Mouse (Mus musculus): ENCODE data around the gene Ikzf2.

Gene Ikzf2

DNA sequence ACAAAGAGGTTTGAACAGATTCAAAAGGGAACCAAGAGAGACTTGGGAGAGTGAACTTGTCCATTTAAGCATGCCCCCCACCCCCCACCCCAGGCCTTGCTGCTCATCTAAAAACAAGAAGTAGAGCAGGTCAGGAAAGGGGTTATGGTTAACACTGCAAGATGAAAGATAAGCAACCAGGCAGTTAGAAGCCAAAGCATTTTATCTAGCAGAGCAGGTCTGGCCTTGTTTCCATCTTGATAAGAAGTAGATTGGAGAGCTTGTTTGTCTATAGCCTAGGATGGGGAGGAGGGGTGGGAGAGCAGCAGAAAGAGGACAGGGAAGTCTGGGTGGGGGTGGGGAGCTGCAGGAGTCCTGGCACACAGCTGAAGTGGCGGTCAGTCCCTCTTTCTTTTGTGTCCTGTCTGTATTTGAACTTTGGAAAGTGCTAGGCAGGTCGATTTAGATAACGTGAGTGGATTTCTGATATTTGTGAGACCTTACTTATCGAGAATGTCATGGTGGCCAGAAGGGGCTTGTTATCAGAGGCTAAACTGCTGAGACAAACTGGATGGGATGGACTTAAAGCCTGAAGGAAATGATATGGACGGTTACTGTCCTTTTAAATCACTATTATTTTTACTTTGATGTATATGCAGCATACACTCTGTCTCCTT lies 173.3 kb downstream of the Ikzf2 start:
- DNase-seq (ENCODE audit: low spot score in 2 of 2): no peak

DNA sequence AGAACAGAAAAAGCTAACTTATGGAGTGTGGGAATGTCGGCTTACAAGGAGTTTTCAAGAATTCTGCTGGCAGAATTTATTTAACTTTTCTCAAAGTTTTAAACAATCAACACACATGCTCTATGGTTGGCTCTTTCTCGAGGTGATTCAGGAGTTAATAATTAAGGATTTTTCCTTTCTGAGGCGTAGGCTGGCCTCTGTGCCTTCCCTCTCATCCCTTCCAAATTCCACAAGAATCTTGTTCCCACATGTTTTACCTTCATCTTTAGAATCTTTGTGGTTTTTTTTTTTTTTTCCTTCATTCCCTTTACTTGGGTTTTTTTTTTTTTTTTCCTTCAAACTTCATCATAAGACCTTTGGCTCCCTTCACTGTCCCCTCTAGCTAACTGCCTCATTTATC lies 178.8 kb downstream of the Ikzf2 start:
- DNase-seq (ENCODE audit: low spot score in 2 of 2): no peak

- DNase-seq (ENCODE audit: low spot score in 2 of 2): no peak
Observed at GRCm38 (mm10) chr1:69507513-69507912, 179.5 kb downstream of the Ikzf2 start.

DNA sequence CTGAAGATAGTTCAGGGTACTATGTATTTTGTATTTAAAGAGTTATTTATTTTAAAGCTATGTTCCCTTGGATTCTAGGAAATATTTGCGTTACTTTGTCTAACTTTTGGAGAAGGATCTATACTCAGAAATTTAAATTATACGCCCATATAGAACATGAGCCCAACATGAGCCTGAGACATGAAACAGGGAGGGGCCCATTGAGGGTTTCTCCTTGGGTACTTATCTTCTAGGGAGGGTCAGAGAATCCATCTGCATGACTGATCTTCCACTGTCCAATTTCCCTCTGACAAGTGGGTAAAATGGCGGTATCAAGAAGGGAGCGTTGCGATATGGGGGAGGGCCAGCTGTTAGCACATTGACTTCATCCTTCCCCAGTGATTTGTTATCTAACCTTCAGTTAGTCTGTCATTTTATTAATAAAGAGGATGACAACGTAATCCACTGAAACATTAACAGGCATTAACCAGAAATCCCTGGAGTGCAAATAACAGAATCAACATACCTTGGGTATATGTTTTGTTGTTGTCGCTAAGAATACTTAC lies 180.4 kb downstream of the Ikzf2 start:
- no peak for DNase-seq (ENCODE audit: low spot score in 2 of 2)

- no peak for DNase-seq (ENCODE audit: low spot score in 2 of 2)
Observed at GRCm38 (mm10) chr1:69506011-69506410, 181.0 kb downstream of the Ikzf2 start.

GRCm38 (mm10) chr1:69500388-69500787 lies 186.7 kb downstream of the Ikzf2 start:
- no peak for DNase-seq (ENCODE audit: low spot score in 2 of 2)

DNA sequence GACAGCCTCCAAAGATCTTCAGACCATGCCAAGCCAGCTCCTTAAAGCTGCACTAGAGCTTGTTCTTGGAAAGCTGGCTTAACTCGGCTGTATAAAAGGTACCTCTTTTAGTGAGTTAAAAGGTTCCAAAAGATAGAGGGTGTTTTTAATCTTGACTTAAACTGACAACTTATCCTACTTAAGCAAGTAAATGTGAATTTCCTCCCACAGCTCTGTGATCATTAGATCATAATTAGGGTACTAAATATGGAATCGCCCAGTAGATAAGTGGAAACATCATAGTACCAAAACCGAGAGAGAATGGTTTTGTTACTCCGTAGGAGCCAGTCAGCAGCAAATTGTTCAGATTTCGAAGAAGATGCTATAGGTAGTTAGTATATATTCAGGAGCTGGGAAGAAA lies 187.4 kb downstream of the Ikzf2 start:
- DNase-seq (ENCODE audit: low spot score in 2 of 2): no peak

DNA sequence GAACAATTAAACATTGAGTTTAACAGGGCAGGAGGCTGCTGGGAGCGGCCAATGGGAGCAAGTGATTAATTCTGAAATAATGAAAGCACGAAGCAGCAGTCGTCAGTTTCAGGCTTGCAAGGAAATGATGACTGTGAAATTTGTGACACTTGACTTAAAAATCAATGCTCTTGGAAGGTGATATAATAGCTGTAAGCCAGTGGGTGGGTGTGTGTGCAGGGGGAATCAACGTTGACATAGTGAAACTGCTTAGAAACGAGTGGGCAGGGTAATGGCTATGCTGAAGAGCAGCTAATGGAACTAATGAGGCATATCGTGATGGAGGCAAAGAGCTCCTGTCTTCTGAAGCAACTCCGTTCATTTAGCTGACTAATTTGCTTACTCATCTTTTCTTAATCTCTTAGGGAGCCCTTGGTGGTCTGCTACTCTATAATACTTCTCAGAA lies 188.2 kb downstream of the Ikzf2 start:
- DNase-seq (ENCODE audit: low spot score in 2 of 2): no peak

GRCm38 (mm10) chr1:69496055-69496454 lies 191.0 kb downstream of the Ikzf2 start:
- DNase-seq (ENCODE audit: low spot score in 2 of 2): no peak

DNA sequence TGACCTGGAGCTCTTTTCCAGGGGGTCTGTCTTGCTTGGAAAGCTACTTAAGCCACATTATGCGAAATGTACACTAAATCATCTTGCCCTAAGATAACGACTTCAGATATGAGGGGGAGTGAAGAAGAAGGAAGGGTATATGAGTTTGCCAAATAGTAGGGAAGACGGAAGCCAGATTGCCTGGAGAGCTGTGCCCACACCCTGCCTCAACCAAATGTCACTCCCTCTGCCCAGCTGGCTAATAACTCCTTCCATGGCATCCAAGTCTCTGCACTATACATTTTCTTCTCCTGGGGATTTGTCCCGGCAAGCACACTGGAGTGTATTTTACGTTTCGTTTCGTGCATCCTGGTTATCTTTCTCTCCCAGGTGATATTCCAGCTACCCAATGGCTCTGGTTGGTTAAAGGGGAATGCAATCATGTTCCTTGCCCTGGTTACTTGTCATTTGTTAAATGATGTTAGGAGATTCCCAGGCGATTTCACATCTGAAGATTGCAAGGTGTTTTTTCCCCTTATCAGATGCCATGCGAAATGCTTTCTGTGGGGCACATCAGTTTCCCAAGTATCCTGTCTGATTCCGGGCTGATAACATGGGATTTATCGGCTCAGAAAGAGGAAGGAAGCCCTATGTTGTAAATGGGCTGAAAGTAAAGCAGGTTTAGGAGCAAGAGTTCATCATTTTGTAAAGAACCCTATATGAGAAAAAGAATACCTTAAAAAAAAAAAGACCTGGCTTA lies 193.6 kb downstream of the Ikzf2 start:
- no peak for DNase-seq (ENCODE audit: low spot score in 2 of 2)

DNA sequence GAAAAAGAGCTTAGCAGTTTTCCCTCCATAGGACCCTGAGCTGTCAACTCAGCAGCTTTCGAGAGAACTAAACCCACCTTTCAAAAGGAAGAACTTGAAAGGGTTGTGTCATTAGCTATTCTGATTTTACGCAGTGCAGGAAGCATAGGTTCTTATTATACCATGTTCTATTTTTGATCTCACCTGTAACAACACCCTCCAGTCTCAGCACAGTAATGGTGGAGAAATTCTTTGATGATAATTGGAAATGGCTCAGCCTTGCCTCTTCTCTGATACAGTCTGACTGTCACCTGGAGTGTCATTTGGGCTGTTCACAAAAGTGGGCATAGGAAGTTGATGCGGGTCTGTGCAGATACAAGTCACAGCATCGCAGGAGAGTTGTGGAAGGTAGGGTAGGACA lies 195.0 kb downstream of the Ikzf2 start:
- DNase-seq (ENCODE audit: low spot score in 2 of 2): no peak

DNA sequence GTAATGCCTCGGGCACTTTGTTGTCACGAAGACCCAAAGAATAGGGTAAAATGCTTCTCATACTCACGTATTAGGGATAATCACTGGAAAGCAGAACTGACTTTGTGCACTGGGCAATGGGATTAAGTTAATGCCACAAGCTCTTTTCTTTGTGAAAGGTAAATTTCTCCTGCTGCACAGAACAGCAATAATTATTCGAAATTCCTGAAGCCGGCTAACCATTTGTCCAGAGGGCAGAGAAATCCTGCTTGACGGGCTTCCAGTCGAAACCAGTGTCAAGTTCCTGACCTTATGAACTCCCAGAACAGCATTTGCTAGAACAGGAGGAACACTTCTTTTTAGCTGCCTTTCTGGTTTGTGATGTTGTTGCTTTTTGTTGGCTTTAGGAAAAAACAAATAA lies 198.0 kb downstream of the Ikzf2 start:
- DNase-seq (ENCODE audit: low spot score in 2 of 2): no peak

DNA sequence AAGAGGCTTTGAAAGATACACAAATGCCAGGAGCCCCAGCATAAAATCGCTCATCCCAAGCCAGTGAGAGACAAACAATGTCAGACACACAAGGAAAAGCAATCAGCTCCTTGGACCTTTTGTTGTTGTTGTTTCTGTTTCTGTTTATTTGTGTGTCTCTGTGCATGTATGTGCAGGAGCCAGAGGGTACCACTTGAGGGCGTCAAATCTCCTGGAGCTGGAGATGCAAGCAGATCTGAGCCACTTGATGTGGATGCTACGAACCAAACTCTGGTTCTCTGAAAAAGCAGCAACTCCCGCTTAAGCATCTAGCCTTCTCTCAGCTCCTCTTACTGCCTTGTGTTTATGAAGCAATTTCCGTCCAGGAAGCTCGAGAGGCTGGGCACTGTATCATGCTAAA lies 198.4 kb downstream of the Ikzf2 start:
- DNase-seq (ENCODE audit: low spot score in 2 of 2): no peak
